Mouse (Mus musculus): ENCODE data around the gene Dnmt3a.

DNA sequence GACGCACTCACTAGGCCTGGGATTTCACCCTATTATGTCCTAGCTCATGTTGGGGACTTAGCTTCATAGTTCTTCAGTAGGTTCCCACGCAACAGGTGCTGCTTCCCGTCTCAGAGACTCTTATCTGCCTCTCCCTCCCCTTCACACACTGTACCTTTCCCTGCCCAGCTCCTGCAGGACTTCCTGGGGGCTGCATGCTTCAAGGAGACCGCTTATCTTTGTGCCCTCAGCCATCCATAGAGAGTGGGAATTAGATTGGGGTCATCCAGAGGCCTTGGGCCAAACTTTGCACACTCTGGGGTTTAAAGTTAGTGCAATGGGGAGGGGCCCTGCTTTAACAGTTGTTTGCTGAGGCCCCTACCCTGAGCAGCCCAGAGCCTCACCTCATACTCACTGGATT, 21.1 kb upstream of the Dnmt3a start:
- TF ChIP-seq MYOG (IDR thresholded peaks at IDR 0.05; ENCODE audit: control insufficient read depth, extremely low read depth, insufficient read length) (no peak), USF1 (IDR thresholded peaks at IDR 0.05; ENCODE audit: low read depth) (no peak), CTCF (IDR thresholded peaks at IDR 0.05; ENCODE audit: control insufficient read depth, insufficient read depth, insufficient read length) (no peak), CEBPB (IDR thresholded peaks at IDR 0.05; ENCODE audit: low read depth) (no peak)

Measured in C2C12 (cell line).